Mouse (Mus musculus) forebrain, postnatal 0 days (tissue): ENCODE data around the gene Tjp3. TPM values are rescaled to one million over a fixed set of nuclear protein-coding genes. Genes with fewer than 3 reads are reported as not detected.

ENCODE experiments used
- ATAC-seq: fragments of 200-750 bp; cut with Nextera tagmentation; 2 replicates; pipeline ENCODE4 v1.8.0; 2017; ENCODE audit warnings: mild to moderate bottlenecking, moderate library complexity
- DNase-seq: peaks from one replicate; pipeline ENCODE4 v3.0.0-alpha.2; 2015
- H3K27ac ChIP-seq: fragments of 300-500 bp; sonication (generic); 2 replicates; pipeline ENCODE4 v1.5.1; 2014; ENCODE audit warnings: low read depth, mild to moderate bottlenecking, antibody characterized with exemption, low read length, moderate library complexity, mixed read lengths
- H3K27me3 ChIP-seq: fragments of 300-500 bp; sonication (generic); 2 replicates; pipeline ENCODE4 v1.6.1; 2014; ENCODE audit warnings: mild to moderate bottlenecking, low read length, mixed read lengths; ENCODE audit not compliant: insufficient read depth
- H3K36me3 ChIP-seq: fragments of 300-500 bp; sonication (generic); 2 replicates; pipeline ENCODE4 v1.6.1; 2014; ENCODE audit warnings: mild to moderate bottlenecking, moderate library complexity; ENCODE audit not compliant: insufficient read depth
- H3K4me1 ChIP-seq: fragments of 300-500 bp; sonication (generic); 2 replicates; pipeline ENCODE4 v1.6.1; 2014; ENCODE audit warnings: antibody characterized with exemption; ENCODE audit not compliant: insufficient read depth
- H3K4me2 ChIP-seq: fragments of 300-500 bp; sonication (generic); 2 replicates; pipeline ENCODE4 v1.6.1; 2014; ENCODE audit warnings: low read depth, mild to moderate bottlenecking, moderate library complexity
- H3K4me3 ChIP-seq: fragments of 300-500 bp; sonication (generic); 2 replicates; pipeline ENCODE4 v1.5.1; 2014; ENCODE audit warnings: low read depth, low read length, mixed read lengths
- H3K9ac ChIP-seq: fragments of 300-500 bp; sonication (generic); 2 replicates; pipeline ENCODE4 v1.6.1; 2014; ENCODE audit warnings: mild to moderate bottlenecking
- H3K9me3 ChIP-seq: fragments of 300-500 bp; sonication (generic); 2 replicates; pipeline ENCODE4 v1.6.1; 2016; ENCODE audit warnings: low read length
- CTCF ChIP-seq: sonication (generic); IDR thresholded peaks from 2 replicates; pipeline ENCODE4 v1.5.1; 2016; ENCODE audit warnings: antibody characterized with exemption, control low read depth, low read depth
- WGBS: fragments of 180-500 bp; shearing (Covaris S2); extraction: QIAGEN DNeasy Blood & Tissue Kit; methylation state at CpG from one replicate; pipeline ENCODE4 v1.1.7; 2014; 5-methylcytosine and 5-hydroxymethylcytosine counted together
- polyA plus RNA-seq: library from polyadenylated mRNA; unstranded; fragments of >200 nt; fragmentation: Nextera tagmentation; extraction: Ambion mirVana; gene quantifications from 2 replicates; pipeline ENCODE4 v1.2.1, GENCODE M21; 2015
- total RNA-seq: library from RNA; depleted of rRNA; stranded (reverse); fragments of >200 nt; gene quantifications from 2 replicates; pipeline ENCODE4 v1.2.3, GENCODE M21; 2014

Gene Tjp3
- total and polyA plus RNA-seq, 2 experiments from 2014 or later, result 5.7 to 8.5 TPM

GRCm38 (mm10) chr10:81303258-81303657, 11.9 kb upstream of the Tjp3 start:
- Histone ChIP-seq H3K9ac (peak overlapping the region; percentile 14; the same call in 1 of the 2 replicates), H3K4me1 (no peaks in the 10 kb centered on the region; the same call in 1 of the 2 replicates), H3K4me2 (peak overlapping the region; percentile 10; the same call in 1 of the 2 replicates), H3K27me3 (no peaks in the 10 kb centered on the region), H3K36me3 (peaks cover 32% of the 10 kb centered on the region), H3K4me3 (no peak overlapping the region), H3K27ac (peak overlapping the region; percentile 67), H3K9me3 (no peaks in the 10 kb centered on the region)
- TF ChIP-seq CTCF, result no peak
- 78% methylated on average over 10 of the region's 10 CpGs for WGBS
- no peak for ATAC-seq
- DNase-seq, result no peak

DNA sequence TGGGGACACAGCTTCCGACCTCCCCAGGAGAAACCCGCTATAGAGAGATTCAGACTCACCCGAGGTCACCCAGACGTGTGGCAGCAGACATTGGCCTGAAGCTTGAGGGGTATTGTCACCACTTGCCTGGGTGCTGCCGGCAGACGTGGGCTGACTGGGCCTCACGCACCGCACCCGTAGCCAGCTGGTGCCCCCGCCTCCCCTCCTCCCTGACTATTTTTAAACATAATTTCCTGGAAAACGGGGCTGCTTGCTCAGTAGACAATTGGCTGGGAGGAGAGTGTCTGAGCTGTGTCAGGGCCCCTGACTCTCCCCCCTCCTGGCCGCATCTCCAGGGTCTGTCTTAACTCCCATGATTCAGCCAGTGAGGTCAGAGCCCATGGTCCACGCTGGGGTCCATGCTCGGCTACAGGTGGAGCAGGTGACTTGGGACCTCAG, 11.4 kb upstream of the Tjp3 start:
- DNase-seq, result no peak
- H3K9me3 ChIP-seq, result no peaks in the 10 kb centered on the region
- peak; percentile 36 for ATAC-seq
- H3K4me1 ChIP-seq, result no peaks in the 10 kb centered on the region; the same call in 1 of the 2 replicates
- no peaks in the 10 kb centered on the region for H3K27me3 ChIP-seq
- peak overlapping the region; percentile 67 for H3K27ac ChIP-seq
- H3K4me3 ChIP-seq, result no peak overlapping the region
- peaks cover 28% of the 10 kb centered on the region for H3K36me3 ChIP-seq
- H3K9ac ChIP-seq, result no peak overlapping the region
- peak overlapping the region; percentile 10; the same call in 1 of the 2 replicates for H3K4me2 ChIP-seq
- no peak for TF ChIP-seq CTCF
- WGBS, result 55% methylated on average over 14 of the region's 14 CpGs

- DNase-seq, result no peak
- Histone ChIP-seq H3K27ac (peak overlapping the region; percentile 66), H3K4me3 (no peak overlapping the region), H3K4me1 (no peaks in the 10 kb centered on the region; the same call in 1 of the 2 replicates), H3K36me3 (peaks cover 22% of the 10 kb centered on the region), H3K27me3 (no peaks in the 10 kb centered on the region), H3K9ac (peak overlapping the region; percentile 10; the same call in 1 of the 2 replicates), H3K4me2 (no peak overlapping the region), H3K9me3 (no peaks in the 10 kb centered on the region)
- ATAC-seq, result no peak
- no peak for TF ChIP-seq CTCF
- WGBS, result 50% methylated on average over 4 of the region's 4 CpGs
These were observed 10.9 kb upstream of the Tjp3 start for GRCm38 (mm10) chr10:81302288-81302687.

- peaks cover 13% of the 10 kb centered on the region for H3K36me3 ChIP-seq
- H3K9ac ChIP-seq, result no peak overlapping the region
- no peak for ATAC-seq
- H3K9me3 ChIP-seq, result no peaks in the 10 kb centered on the region
- H3K4me2 ChIP-seq, result no peak overlapping the region
- TF ChIP-seq CTCF, result no peak
- DNase-seq, result no peak
- no peaks in the 10 kb centered on the region for H3K27me3 ChIP-seq
- H3K27ac ChIP-seq, result no peak overlapping the region
- H3K4me3 ChIP-seq, result no peak overlapping the region
- 81% methylated on average over 9 of the region's 9 CpGs for WGBS
- H3K4me1 ChIP-seq, result no peaks in the 10 kb centered on the region; the same call in 1 of the 2 replicates
These were observed 9.9 kb upstream of the Tjp3 start for GRCm38 (mm10) chr10:81301321-81301720.

DNA sequence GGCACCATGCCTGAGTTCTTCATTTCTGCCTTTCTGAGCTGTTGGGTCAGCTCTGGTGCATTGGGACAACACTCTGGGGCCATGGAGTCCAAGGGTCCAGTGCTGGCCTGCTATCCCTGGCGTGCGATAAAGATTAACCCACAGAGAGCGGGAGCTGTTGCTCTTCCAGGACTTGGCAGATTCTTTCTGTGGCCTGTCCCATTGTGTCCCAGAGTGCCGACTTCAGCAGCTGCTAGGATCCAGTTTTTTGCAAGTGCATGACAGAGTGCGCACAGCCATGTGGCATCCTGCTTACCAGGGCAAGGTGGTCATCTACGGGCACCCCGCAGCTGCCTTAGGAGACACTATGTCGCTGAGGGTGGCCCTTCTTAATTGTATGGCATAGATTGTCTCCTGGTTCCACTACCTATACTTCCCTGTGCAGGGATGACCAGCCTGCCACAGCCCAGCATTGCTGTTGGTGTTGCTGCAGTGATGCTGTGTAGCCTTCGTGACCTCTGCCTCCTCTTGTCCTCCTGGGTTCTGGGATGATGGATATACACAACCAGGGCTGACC, 9.0 kb upstream of the Tjp3 start:
- H3K9ac ChIP-seq, result no peak overlapping the region
- H3K27ac ChIP-seq, result no peak overlapping the region
- H3K4me1 ChIP-seq, result no peaks in the 10 kb centered on the region; the same call in 1 of the 2 replicates
- H3K9me3 ChIP-seq, result no peaks in the 10 kb centered on the region
- 83% methylated on average over 9 of the region's 9 CpGs for WGBS
- ATAC-seq (no peak), DNase-seq (no peak)
- H3K4me2 ChIP-seq, result no peak overlapping the region
- H3K4me3 ChIP-seq, result no peak overlapping the region
- H3K27me3 ChIP-seq, result no peaks in the 10 kb centered on the region
- TF ChIP-seq CTCF, result no peak
- peaks cover 4% of the 10 kb centered on the region; the same call in 1 of the 2 replicates for H3K36me3 ChIP-seq

DNA sequence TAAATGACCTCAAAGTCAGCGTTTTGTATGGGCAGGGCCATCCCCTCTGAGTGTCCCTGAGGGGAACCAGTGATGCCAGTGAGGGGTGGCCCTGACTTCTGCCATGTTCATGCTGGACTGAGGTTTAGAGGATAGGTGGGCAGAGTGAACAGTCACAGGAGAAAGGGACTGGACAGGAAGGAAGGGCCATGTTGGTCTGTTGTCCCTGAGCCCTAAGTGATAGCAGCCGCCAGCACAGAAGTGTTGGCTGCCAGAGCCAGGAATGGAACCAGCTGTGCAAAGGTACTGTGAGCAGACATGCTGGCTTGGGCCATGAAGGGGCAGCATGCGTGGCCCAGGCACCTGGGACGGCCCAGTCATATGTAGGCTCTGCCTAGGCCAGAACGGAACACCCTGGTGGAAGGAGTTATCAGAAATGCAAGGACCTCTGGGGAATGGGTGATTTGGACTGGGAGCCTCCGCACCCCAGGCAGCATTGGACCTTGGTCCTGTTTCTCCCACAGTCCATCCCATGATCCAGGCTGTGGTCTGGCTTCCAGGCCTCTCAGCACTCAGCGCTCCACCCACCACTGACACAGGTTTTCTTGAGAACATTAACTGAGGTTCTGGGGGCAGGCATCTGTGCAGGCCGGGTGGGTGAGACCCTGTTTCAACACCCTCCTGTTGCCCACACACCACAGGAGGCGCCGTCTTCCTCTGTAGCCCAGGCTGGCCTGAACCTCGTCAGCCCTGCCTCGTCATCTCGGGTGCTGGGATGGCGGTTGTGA, 8.4 kb upstream of the Tjp3 start:
- H3K4me1 ChIP-seq, result peaks cover 2% of the 10 kb centered on the region
- 94% methylated on average over 14 of the region's 14 CpGs for WGBS
- no peak for TF ChIP-seq CTCF
- no peaks in the 10 kb centered on the region for H3K27me3 ChIP-seq
- H3K9ac ChIP-seq, result no peak overlapping the region
- no peak overlapping the region for H3K4me3 ChIP-seq
- no peak for ATAC-seq
- H3K27ac ChIP-seq, result no peak overlapping the region
- no peak for DNase-seq
- no peak overlapping the region for H3K4me2 ChIP-seq
- H3K36me3 ChIP-seq, result 0 out of 2 replicates have a peak, but pooled peaks cover 4% of the 10 kb centered on the region
- no peaks in the 10 kb centered on the region for H3K9me3 ChIP-seq
